Mouse (Mus musculus) frontal cortex, postnatal 14 days (tissue): ENCODE results near the gene Mov10.
A peak's percentile ranks its signal among the peaks of the same experiment; 100 is the strongest.
"Not testable (repeated sequence)": the region's sequence is repeated elsewhere in the genome, so short reads cannot be mapped to it uniquely, and the experiment has no call there.

ENCODE experiments used
- DNase-seq, 2 experiments: peaks; one replicate each; pipeline ENCODE4 v3.0.0; 2022; ENCODE audit warnings: low spot score in 2 of 2

Gene Mov10

DNA sequence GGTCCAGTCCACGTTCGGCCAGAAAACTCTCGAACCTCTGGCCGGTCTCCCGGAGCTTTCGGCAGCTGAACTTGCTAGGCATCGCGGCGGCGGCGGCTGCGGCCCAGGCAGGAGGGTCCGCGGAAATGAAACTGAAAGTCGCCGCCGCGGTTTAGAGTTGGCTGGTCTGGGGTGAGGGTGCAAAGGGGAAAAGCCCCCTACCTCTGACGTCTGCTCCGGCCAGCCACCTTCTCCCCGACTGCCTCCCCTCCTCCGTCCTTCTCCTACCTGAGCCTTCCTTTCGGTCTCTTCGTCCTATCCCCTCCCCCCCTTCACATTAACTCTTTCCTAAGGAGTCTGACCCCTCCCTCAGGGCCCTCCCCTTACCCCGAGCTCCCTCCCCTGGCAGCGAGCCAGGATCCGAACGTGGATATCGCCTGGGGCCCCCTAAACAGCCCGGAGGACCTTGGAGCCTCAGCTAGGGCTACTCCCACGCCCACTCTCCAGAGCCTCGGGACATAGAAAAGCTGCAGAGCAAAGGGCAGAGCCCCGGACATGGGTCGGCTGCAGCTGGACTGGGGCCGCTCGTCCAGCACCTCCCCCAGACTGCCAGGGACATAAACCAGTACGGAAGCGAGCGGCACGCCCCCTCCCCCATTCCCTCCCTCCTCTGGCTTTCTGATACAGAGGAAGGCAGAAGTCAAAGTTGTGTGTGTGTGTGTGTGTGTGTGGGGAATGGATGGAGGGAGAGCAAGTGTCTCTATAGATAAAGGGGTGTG, at the start of gene Mov10:
Mov10 (minus strand) TSS at position 573 of the 758 bp plus-strand sequence.
- DNase-seq, result peak in 1 of 2 experiments; percentile 29

- not testable (repeated sequence) for DNase-seq
These were observed 48.3 kb upstream of the Mov10 start for GRCm38 (mm10) chr3:104866674-104867073.

GRCm38 (mm10) chr3:104865341-104865788, 47.0 kb upstream of the Mov10 start:
- no peak for DNase-seq

DNA sequence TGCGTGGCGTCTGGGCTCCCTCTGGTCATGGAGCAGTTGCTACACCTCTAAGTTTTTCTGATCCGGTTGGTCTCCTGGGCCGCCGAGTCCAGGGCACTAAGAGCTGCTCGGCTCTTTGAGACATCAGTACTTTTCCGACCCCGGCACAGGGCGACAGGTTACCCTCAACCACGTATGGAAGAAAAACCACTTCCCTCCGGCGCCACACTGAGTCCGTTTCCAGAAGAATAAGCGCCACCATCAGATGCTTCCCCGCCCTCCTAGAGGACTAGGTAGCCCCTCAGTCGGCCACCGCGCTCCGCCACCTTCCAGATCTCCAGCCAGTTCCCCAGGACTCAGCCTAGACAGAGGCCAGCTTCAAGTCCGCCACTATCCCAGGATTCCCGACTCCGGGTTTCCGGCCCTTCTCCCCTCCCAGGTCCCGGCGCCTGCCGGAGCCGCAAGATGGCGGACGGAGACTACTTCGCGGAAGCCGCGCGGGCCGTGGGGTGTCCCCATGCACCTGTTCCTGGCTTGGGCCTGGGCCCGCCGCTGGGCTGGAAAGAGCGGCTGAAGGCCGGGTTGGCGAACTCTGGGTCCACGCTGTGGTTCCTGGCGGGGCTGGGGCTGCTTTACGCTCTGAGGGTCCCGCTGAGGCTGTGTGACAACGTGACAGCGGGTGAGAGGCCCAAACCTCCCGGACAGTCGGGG, 46.4 kb upstream of the Mov10 start:
- peak; percentile 78 to 83 for DNase-seq

GRCm38 (mm10) chr3:104863786-104864650, 45.7 kb upstream of the Mov10 start, which contains the start of the genes St7l and Capza1:
Gene St7l, plus strand, starts transcription at chr3:104864005.
Gene Capza1, minus strand, starts transcription at chr3:104864505.
- peak; percentile 77 to 85 for DNase-seq

DNA sequence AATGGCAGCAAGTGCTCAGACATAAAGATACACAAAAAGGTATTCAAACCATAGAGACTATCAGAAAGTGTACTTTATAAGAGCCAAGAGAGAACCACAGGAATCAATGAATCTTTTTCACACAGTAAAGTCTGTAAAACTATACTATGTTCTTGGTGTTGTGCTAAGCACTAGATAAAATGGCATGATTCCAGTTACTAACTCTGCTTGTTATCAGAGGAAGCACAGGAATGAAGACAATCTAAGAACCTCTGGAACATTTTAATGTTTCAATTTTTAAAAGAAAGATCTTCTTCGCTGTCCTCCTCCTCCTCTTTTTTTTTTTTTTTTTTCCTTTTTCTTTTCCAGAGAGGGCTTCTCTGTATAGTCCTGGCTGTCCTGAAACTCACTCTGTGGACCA, 40.2 kb upstream of the Mov10 start:
- no peak for DNase-seq

DNA sequence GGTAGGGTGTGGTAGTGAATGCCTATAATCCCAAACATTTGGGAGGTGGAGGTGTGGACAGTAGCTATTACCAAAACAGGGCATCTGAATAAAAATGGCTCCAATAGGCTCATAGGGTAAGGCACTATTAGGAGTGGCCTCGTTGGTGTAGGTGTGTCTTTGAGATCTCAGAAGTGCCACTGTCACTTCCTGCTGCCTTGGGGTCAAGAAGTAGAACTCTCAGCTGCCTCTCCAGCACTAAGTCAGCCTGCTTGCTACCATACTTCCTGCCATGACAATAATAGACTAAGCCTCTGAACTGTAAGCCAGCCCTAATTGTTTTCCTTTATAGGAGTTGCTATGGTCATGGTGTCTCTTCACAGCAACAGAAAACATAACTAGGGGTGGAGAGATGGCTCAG, 37.7 kb upstream of the Mov10 start:
- no peak for DNase-seq

DNA sequence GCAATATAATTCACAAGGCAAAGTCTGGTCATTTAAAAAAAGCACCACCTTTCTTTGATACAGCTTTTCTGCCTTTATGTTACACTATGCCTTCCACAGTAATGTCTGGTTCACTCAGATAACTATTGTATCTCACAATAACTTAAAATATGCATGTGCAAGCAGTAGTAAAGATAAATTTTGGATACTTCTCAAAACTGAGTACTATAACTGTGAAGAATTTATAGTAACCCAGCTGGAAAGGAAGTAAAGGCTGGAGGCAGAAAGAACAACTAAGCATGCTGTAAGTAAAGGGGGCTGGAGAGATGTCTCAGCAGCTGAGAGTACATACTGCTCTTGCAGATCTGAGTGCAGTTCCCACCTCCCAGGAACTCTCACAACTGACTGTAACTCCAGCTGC, 36.5 kb upstream of the Mov10 start:
- DNase-seq, result no peak

DNA sequence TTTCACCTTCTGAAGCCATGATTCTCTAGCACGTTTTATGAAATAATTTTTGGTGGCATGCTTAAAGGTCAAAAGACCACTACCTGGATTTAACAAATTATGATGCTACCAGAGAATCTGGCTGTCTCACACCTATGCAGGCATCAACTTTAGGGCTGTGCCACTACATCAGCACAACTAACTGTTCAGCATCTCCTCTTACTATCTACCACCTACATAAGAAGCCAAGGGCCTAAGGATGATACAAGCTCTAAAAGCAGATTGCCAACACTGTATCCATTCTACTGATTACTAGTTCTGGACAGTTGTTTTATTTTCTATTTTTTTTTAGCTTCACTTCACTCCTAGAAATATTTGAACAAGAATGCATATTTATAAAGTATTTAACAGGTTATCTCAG, 36.1 kb upstream of the Mov10 start:
- DNase-seq, result no peak

DNA sequence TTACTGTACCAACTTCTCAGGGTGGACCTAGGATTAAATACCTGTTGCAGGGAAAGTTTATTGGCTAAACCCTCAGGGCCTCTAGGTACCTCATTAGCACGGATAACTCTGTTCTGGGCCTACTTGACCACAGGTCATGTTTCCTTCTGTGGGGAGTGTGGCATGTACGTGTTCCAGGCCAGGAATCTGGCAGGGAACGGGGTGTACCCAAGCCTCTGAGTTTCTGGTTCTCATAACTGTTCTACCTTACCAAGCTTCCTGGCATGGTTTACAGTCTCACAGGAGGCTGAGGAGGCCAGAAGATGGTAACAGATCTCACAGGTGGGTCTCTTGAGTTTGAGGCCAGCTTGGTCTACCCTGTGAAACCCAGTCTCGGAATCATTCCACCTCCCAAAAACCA, 28.2 kb upstream of the Mov10 start:
- DNase-seq, result no peak

DNA sequence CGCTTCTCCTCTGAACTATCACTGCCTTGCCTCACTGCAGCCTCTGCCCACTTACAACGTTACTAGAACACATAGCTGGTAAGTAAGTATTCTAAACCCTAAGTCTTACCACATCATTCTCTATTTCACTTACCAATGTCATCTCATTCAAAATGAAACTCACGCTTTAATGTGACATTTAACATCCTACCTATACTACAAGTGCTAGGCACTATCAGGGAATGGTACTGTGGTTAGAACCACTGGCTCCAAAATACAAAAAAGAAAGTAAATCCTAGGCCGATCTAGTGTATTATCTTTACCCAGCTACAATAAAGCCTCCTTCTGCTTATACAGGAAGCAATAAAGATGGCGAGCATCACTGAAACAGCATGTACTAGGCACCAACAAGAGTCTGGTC, 22.7 kb upstream of the Mov10 start:
- no peak for DNase-seq

DNA sequence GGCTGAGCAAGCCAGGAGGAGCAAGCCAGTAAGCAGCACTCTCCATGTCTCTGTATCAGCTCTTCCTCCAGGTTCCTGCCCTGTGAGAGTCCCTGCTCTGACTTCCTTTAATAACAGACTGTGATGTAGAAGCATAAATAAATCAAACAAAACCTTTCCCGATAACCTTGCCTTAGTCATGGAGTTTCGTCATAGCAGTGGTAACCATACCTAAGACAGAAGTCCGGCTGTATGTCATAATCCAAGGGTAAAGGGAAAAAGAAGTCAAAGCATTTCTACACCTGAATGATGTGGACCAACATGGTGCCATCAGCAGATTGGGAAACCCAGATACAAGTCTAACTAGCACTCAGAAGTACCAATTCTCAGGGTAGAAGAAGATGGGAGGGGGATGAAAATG, 17.4 kb upstream of the Mov10 start:
- no peak for DNase-seq

DNA sequence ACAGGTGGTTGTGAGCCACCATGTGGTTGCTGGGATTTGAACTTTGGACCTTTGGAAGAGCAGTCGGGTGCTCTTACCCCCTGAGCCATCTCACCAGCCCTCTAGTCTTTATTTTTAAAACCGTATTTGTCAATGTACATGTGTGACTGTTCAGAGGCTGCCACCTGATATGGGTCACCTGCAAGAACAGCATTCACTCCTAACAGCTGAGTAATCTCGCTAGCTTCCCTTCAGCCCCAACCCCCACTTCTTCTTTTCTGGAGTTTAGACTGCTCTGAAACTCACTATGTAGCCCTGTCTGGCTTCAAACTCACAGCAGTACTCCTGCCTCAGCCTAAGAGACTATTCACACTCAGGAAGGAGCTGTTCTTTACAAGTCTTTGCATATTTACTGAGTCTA, 4.0 kb upstream of the Mov10 start:
- DNase-seq, result no peak

DNA sequence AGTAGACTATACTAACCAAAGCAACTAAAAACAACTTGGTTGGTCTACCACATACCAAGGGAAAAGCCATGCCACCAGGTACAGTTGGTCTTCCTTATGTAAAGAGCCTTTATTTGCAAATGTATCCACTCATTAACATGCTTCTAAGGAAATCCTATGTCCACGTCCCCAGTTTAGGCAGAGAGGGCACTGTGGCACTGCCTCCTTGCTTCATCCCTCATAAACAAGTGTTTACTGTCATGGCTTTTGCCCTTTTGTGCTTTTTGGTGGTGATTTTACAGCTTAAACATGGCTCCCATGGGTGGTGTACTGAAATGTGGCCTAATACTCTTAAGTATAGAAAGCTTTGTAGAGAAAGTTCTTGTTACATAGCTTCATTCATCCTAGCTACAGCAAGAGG, 2.1 kb upstream of the Mov10 start:
- no peak for DNase-seq

- DNase-seq, result no peak
These were observed 379 bp upstream of the Mov10 start for GRCm38 (mm10) chr3:104818749-104819134.

- peak in 1 of 2 experiments; percentile 41 for DNase-seq
These were observed 827 bp downstream of the Mov10 start for GRCm38 (mm10) chr3:104817481-104817990.

- DNase-seq, result no peak
These were observed 2.2 kb downstream of the Mov10 start for GRCm38 (mm10) chr3:104816130-104816529.

- DNase-seq, result no peak
These were observed 3.0 kb downstream of the Mov10 start for GRCm38 (mm10) chr3:104815346-104815745.

DNA sequence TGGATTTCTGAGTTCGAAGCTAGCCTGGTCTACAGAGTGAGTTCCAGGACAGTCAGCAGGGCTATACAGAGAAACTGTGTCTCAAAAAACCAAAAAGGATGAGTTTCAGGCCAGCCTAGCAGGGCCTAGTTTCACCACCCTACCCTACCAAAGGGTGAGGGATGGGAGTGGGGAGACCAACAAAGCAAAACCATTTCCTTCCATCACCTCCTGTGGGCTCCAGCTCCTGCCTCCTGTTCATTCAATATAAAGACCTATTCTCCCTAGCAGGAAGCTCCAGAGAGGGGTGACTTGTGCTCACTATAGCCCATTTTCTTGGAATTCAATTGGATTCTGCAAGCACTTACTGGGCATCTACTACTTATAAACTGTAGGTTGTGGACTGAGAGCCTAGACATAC, 3.6 kb downstream of the Mov10 start:
- DNase-seq, result no peak

- not testable (repeated sequence) for DNase-seq
These were observed 5.1 kb downstream of the Mov10 start for GRCm38 (mm10) chr3:104813227-104813626.

DNA sequence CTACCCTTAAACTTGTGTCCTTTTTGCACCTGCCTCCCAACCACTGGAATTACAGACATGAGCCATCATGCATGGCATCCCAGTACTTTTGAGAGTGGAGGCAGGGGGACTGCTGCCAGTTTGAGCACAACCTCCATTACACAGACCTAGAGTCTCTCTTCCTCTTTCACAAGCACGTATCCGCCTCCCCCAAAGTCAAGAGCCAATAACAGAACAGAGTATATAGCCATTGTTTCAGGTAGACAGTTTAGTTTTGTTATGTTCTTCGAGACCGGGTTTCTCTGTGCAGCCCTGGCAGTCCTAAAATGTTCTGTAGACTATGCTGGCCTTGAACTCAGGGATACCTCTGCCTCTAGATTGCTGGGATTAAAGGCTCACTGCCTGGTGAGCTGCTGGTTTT, 6.1 kb downstream of the Mov10 start:
- DNase-seq, result no peak

DNA sequence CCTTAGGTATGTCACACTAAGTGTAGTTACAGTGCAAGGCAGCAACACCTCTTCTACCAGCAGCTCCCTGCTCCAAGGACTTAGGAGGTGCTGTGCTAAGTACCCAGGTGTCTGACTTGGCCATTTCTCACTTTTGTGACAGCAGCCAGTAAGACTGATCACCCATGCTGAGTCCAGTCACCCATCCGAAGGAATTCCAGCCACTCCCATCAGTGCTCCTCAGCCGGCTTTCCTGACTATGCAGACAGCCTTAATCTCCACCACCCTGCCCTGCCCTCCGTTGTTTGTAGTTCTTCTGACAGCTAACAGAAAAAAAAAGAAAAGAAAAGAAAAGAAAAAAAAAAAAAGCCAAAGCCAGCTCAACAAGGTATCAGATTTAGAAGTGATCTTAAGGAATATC, 6.6 kb downstream of the Mov10 start:
- no peak for DNase-seq
